In the genomic region with DNA sequence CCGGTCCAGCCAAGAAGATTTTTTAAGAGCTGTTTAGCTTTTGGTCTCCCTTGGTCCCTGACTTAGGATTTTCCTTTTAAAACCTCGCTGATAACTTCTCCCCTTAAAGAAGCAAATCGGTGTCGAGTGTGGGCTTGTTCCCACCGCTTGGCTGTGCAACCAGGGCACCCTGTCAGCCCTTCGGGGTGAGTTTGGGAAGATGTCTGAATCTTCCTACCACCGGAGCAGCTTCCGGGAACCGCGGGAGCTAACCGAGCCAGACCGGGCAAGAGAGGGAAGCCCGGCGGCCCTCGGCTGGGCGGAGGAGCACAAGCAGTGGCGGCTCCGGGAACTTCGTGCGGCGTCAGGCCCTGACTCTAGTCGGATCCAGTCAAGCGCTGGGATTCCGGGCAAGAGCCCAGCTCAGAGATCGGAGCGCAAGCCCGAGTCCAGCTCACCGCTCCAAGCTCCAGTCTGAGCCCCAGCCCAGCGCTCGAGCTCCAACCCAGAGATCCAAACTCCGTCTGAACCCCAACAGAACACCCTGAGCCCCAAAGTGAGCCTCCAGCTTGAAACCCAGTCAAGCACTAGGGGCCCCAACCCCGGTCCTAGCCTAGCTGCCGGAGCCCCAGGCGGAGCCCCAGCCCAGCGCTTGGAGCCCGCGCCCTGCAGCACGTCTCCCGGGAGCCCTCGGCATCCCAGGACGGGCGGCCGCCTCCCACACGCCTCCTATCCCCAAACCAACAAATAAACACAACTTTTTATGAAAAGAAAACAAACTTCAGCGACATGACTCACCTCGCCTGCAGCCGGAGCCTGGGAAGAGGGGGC, we compare ENCODE assay signal across 8 mouse cellular contexts. TPM values are rescaled to one million over a fixed set of nuclear protein-coding genes. Genes with fewer than 3 reads are reported as not detected.
DNase-seq lines count a peak whose midpoint lies in the region; ATAC-seq and TF ChIP-seq lines count a peak whose summit lies in the region.

No protein-coding gene starts in this region.

- H3K4me3 ChIP-seq in cerebellum, adult 2 months (replicated peaks; ENCODE audit: insufficient read depth, low read depth, low read length), result peak overlapping the region; percentile 75

- TF ChIP-seq POLR2A in cerebellum, adult 2 months (IDR thresholded peaks at IDR 0.05; ENCODE audit: borderline replicate concordance, insufficient read depth, low read length), result no peak

- peak overlapping the region; percentile 98 for H3K27ac ChIP-seq in cerebellum, adult 2 months (ENCODE audit: insufficient read depth, low read length)

- no peaks in the 10 kb centered on the region for H3K27me3 ChIP-seq in cerebellum, adult 2 months (ENCODE audit: control insufficient read depth, insufficient read depth, low read length)

- WGBS in cerebellum, adult 2 months, result under 1% methylated on average over 47 of the region's 47 CpGs

- H3K4me1 ChIP-seq in cerebellum, adult 2 months (ENCODE audit: control insufficient read depth, insufficient read depth, low read length), result peaks cover 16% of the 10 kb centered on the region; the same call in 1 of the 2 replicates

- DNase-seq in ZHBTc4 (ENCODE audit: low read depth, low spot score), result peak; percentile 80
- peak; percentile 87 to 89 for DNase-seq in cerebellum, adult 2 months
- DNase-seq in layer of hippocampus, postnatal 10 days (ENCODE audit: low spot score in 2 of 2), result peak; percentile 71 to 76
- peak; percentile 83 for DNase-seq in lung, postnatal 10 days
- peak; percentile 76 for DNase-seq in retina, postnatal 1 day
- no peak for DNase-seq in natural killer cell, adult 2 months (ENCODE audit: low spot score in 2 of 2)

- TF ChIP-seq CTCF in cerebellum, adult 2 months (IDR thresholded peaks at IDR 0.05; ENCODE audit: borderline replicate concordance, insufficient read depth, low read depth, low read length), result no peak

- peak; percentile 56 for ATAC-seq in frontal cortex, adult (ENCODE audit: low TSS enrichment)
- peak; percentile 71 to 81 for ATAC-seq in hematopoietic stem cell, adult 5-6 weeks (replicated peaks in 1 of 2; ENCODE audit: insufficient read depth in 1 of 2, low FRiP score in 2 of 2, low TSS enrichment in 1 of 2, low read depth in 1 of 2, poor library complexity in 2 of 2, severe bottlenecking in 2 of 2)

RNA-seq across cellular contexts. Expression of a gene that starts 0.8 kb away (rescaled TPM):
- 37.9 and 43.6 TPM in 2 replicates for polyA plus RNA-seq in cerebellum, adult 2 months (2012; rRNA removed)
- 0.30 and 0.75 TPM in 2 replicates for total RNA-seq in hematopoietic stem cell, adult 5-6 weeks (2017)
- 10 to 100 TPM; 10.8 to 11.3 TPM for total RNA-seq in layer of hippocampus, postnatal 10 days (2021)

Comparison
In these comparisons a context has a peak if more than half of its experiments do, and no peak if none do; other contexts are left out.
1. DNase-seq: peak in ZHBTc4 (single experiment), cerebellum, adult 2 months (2 of 2), layer of hippocampus, postnatal 10 days (2 of 2), lung, postnatal 10 days (single experiment) and retina, postnatal 1 day (single experiment); none in natural killer cell, adult 2 months (0 of 2).